Mouse (Mus musculus) cerebellum, adult 2 months (tissue): Measurements from ENCODE around the gene Eml2.

Experiments used
- CTCF ChIP-seq: fragments of 200-500 bp; IDR thresholded peaks from 2 replicates; pipeline ENCODE4 v1.5.1; 2011; ENCODE audit warnings: low read depth, mild to moderate bottlenecking, control low read depth, low read length, moderate library complexity, borderline replicate concordance; ENCODE audit not compliant: insufficient read depth
- POLR2A ChIP-seq: fragments of 200-500 bp; IDR thresholded peaks from 2 replicates; pipeline ENCODE4 v1.6.1; 2011; ENCODE audit warnings: low read length, control low read depth, borderline replicate concordance; ENCODE audit not compliant: insufficient read depth

GRCm38 (mm10) chr7:19246855-19247254 lies 70.6 kb downstream of the Eml2 start:
- no peak for TF ChIP-seq CTCF
- no peak for TF ChIP-seq POLR2A
